Mouse (Mus musculus): ENCODE results near the gene Wnt5b. TPM values are rescaled to one million over a fixed set of nuclear protein-coding genes. Genes with fewer than 3 reads are reported as not detected.

Gene Wnt5b
- polyA plus RNA-seq, 1 experiment = 0.16 TPM

- TF ChIP-seq USF1 (IDR thresholded peaks at IDR 0.05; ENCODE audit: low read depth) = no peak
- no peak for TF ChIP-seq CTCF (IDR thresholded peaks at IDR 0.05; ENCODE audit: control insufficient read depth, insufficient read depth, insufficient read length)
- no peak for TF ChIP-seq CEBPB (IDR thresholded peaks at IDR 0.05; ENCODE audit: low read depth)
- TF ChIP-seq FOSL1 (IDR thresholded peaks at IDR 0.05; ENCODE audit: insufficient read depth, low read length, poor library complexity, severe bottlenecking) = no peak
- TF ChIP-seq MYOG (IDR thresholded peaks at IDR 0.05; ENCODE audit: control insufficient read depth, extremely low read depth, insufficient read length) = no peak
- no peak for TF ChIP-seq MAX (IDR thresholded peaks at IDR 0.05)
- TF ChIP-seq MYOD1 (IDR thresholded peaks at IDR 0.05; ENCODE audit: control insufficient read depth, insufficient read length, low read depth) = no peak
- H3K4me3 ChIP-seq (ENCODE audit: insufficient read depth, poor library complexity, severe bottlenecking) = no peak overlapping the region
- H3K36me3 ChIP-seq (ENCODE audit: control insufficient read depth, insufficient read depth) = no peaks in the 10 kb centered on the region
- H3K79me3 ChIP-seq (ENCODE audit: low read depth) = no peaks in the 10 kb centered on the region
- peaks cover 29% of the 10 kb centered on the region for H3K27me3 ChIP-seq (ENCODE audit: control insufficient read depth, insufficient read depth, insufficient read length)
- no peaks in the 10 kb centered on the region for H3K79me2 ChIP-seq (ENCODE audit: control insufficient read depth, insufficient read depth)
- no peak overlapping the region for H3ac ChIP-seq (ENCODE audit: control insufficient read depth, insufficient read length, low read depth)
Observed at GRCm38 (mm10) chr6:119459041-119459440, 85.1 kb downstream of the Wnt5b start.

DNA sequence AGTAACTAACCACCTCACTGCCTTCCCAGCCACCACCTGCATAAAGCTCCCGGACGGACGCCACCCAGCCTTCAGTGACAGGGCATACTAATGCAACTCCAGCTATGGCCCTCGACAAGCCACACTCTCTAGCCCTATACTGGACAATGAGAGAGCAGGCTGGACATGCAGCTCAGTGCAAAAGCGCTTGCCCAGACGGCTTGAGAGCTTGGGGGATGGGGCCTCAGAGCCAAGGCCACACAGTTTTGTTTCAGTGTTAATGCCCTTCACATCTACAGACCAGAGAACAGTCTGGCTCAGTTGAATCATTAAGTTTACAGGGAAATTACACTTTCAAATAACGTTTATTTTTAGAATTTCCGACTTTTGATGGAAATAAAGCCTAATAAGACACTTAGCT is 86.0 kb downstream of the Wnt5b start:
- H3K4me3 ChIP-seq (ENCODE audit: insufficient read depth, poor library complexity, severe bottlenecking) = no peak overlapping the region
- no peaks in the 10 kb centered on the region for H3K79me3 ChIP-seq (ENCODE audit: low read depth)
- no peak overlapping the region for H3ac ChIP-seq (ENCODE audit: control insufficient read depth, insufficient read length, low read depth)
- no peaks in the 10 kb centered on the region for H3K79me2 ChIP-seq (ENCODE audit: control insufficient read depth, insufficient read depth)
- H3K27me3 ChIP-seq (ENCODE audit: control insufficient read depth, insufficient read depth, insufficient read length) = peaks cover 29% of the 10 kb centered on the region
- no peaks in the 10 kb centered on the region for H3K36me3 ChIP-seq (ENCODE audit: control insufficient read depth, insufficient read depth)
- TF ChIP-seq USF1 (IDR thresholded peaks at IDR 0.05; ENCODE audit: low read depth) = no peak
- no peak for TF ChIP-seq FOSL1 (IDR thresholded peaks at IDR 0.05; ENCODE audit: insufficient read depth, low read length, poor library complexity, severe bottlenecking)
- no peak for TF ChIP-seq MAX (IDR thresholded peaks at IDR 0.05)
- no peak for TF ChIP-seq CEBPB (IDR thresholded peaks at IDR 0.05; ENCODE audit: low read depth)
- TF ChIP-seq MYOG (IDR thresholded peaks at IDR 0.05; ENCODE audit: control insufficient read depth, extremely low read depth, insufficient read length) = no peak
- TF ChIP-seq CTCF (IDR thresholded peaks at IDR 0.05; ENCODE audit: control insufficient read depth, insufficient read depth, insufficient read length) = no peak
- no peak for TF ChIP-seq MYOD1 (IDR thresholded peaks at IDR 0.05; ENCODE audit: control insufficient read depth, insufficient read length, low read depth)

- Histone ChIP-seq H3K27me3 (ENCODE audit: control insufficient read depth, insufficient read depth, insufficient read length) (peaks cover 33% of the 10 kb centered on the region), H3K36me3 (ENCODE audit: control insufficient read depth, insufficient read depth) (no peaks in the 10 kb centered on the region), H3K79me3 (ENCODE audit: low read depth) (no peaks in the 10 kb centered on the region), H3K4me3 (ENCODE audit: insufficient read depth, poor library complexity, severe bottlenecking) (no peak overlapping the region), H3K79me2 (ENCODE audit: control insufficient read depth, insufficient read depth) (no peaks in the 10 kb centered on the region), H3ac (ENCODE audit: control insufficient read depth, insufficient read length, low read depth) (no peak overlapping the region)
- TF ChIP-seq CTCF (IDR thresholded peaks at IDR 0.05; ENCODE audit: control insufficient read depth, insufficient read depth, insufficient read length) (no peak), USF1 (IDR thresholded peaks at IDR 0.05; ENCODE audit: low read depth) (no peak), MAX (IDR thresholded peaks at IDR 0.05) (no peak), MYOD1 (IDR thresholded peaks at IDR 0.05; ENCODE audit: control insufficient read depth, insufficient read length, low read depth) (no peak), CEBPB (IDR thresholded peaks at IDR 0.05; ENCODE audit: low read depth) (no peak)
Observed at GRCm38 (mm10) chr6:119451981-119452499, 92.1 kb downstream of the Wnt5b start.

- TF ChIP-seq FOSL1 (IDR thresholded peaks at IDR 0.05; ENCODE audit: insufficient read depth, low read length, poor library complexity, severe bottlenecking) = no peak
- no peak for TF ChIP-seq CTCF (IDR thresholded peaks at IDR 0.05; ENCODE audit: control insufficient read depth, insufficient read depth, insufficient read length)
- no peak for TF ChIP-seq MAX (IDR thresholded peaks at IDR 0.05)
- TF ChIP-seq CEBPB (IDR thresholded peaks at IDR 0.05; ENCODE audit: low read depth) = no peak
- TF ChIP-seq MYOG (IDR thresholded peaks at IDR 0.05; ENCODE audit: control insufficient read depth, extremely low read depth, insufficient read length) = no peak
- TF ChIP-seq USF1 (IDR thresholded peaks at IDR 0.05; ENCODE audit: low read depth) = no peak
- TF ChIP-seq MYOD1 (IDR thresholded peaks at IDR 0.05; ENCODE audit: control insufficient read depth, insufficient read length, low read depth) = no peak
- Histone ChIP-seq H3ac (ENCODE audit: control insufficient read depth, insufficient read length, low read depth) (no peak overlapping the region), H3K79me3 (ENCODE audit: low read depth) (no peaks in the 10 kb centered on the region), H3K27me3 (ENCODE audit: control insufficient read depth, insufficient read depth, insufficient read length) (peaks cover 33% of the 10 kb centered on the region), H3K79me2 (ENCODE audit: control insufficient read depth, insufficient read depth) (no peaks in the 10 kb centered on the region), H3K36me3 (ENCODE audit: control insufficient read depth, insufficient read depth) (no peaks in the 10 kb centered on the region), H3K4me3 (ENCODE audit: insufficient read depth, poor library complexity, severe bottlenecking) (no peak overlapping the region)
Observed at GRCm38 (mm10) chr6:119450965-119451943, 92.9 kb downstream of the Wnt5b start.

- H3K79me3 ChIP-seq (ENCODE audit: low read depth) = no peaks in the 10 kb centered on the region
- no peaks in the 10 kb centered on the region for H3K79me2 ChIP-seq (ENCODE audit: control insufficient read depth, insufficient read depth)
- no peak for TF ChIP-seq USF1 (IDR thresholded peaks at IDR 0.05; ENCODE audit: low read depth)
- no peak for TF ChIP-seq MYOD1 (IDR thresholded peaks at IDR 0.05; ENCODE audit: control insufficient read depth, insufficient read length, low read depth)
- TF ChIP-seq CEBPB (IDR thresholded peaks at IDR 0.05; ENCODE audit: low read depth) = no peak
- no peak for TF ChIP-seq CTCF (IDR thresholded peaks at IDR 0.05; ENCODE audit: control insufficient read depth, insufficient read depth, insufficient read length)
- no peak for TF ChIP-seq MYOG (IDR thresholded peaks at IDR 0.05; ENCODE audit: control insufficient read depth, extremely low read depth, insufficient read length)
- no peak for TF ChIP-seq FOSL1 (IDR thresholded peaks at IDR 0.05; ENCODE audit: insufficient read depth, low read length, poor library complexity, severe bottlenecking)
- no peak for TF ChIP-seq MAX (IDR thresholded peaks at IDR 0.05)
- H3ac ChIP-seq (ENCODE audit: control insufficient read depth, insufficient read length, low read depth) = no peak overlapping the region
- no peak overlapping the region for H3K4me3 ChIP-seq (ENCODE audit: insufficient read depth, poor library complexity, severe bottlenecking)
- H3K27me3 ChIP-seq (ENCODE audit: control insufficient read depth, insufficient read depth, insufficient read length) = peaks cover 16% of the 10 kb centered on the region
- no peaks in the 10 kb centered on the region for H3K36me3 ChIP-seq (ENCODE audit: control insufficient read depth, insufficient read depth)
Observed at GRCm38 (mm10) chr6:119449060-119449499, 95.1 kb downstream of the Wnt5b start.

Data from C2C12 (cell line).